Comparison of ENCODE assay signal across 12 mouse cellular contexts in the genomic region with DNA sequence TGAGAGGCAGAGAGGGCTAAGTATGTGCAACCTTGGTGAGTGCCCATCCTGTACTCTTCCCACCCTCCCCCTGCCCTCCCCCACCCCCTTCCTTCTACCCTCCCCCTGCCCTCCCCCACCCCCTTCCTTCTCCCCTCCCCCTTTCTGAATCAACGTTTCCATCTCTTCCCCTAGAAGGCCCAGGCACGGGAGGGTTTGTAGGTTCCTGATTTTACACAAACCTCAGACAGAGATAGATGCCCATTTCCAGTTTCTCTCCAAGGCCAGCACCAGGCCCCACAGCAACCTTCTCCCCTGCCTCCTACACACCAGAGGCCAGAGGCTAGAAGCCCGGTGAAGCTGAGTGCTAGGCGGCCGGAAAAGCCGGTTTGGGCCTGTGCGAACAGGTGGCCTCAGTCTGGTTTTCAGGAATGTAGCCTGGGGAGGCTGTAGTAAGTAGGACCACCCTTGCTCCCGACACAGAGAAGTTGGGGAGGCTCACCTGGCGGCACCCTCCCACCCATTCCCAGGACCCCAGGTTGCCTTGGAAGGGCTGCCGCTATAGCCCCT. TPM values are rescaled to one million over a fixed set of nuclear protein-coding genes. Genes with fewer than 3 reads are reported as not detected.
A peak's percentile ranks its signal among the peaks of the same experiment; 100 is the strongest.
DNase-seq lines count a peak whose midpoint lies in the region; ATAC-seq and TF ChIP-seq lines count a peak whose summit lies in the region.
"Had no signal": no experiment of that assay in that cellular context is flagged by ENCODE, and none has a peak within 500 bp of the region (broad histone marks: within the 10 kb centered on the region; RNA-seq: fewer than 3 reads in every experiment).

No protein-coding gene starts in this region.

- H3K9me3 ChIP-seq in hindbrain, embryonic 10.5 days: no peaks in the 10 kb centered on the region
- H3K9me3 ChIP-seq in hindbrain, embryonic 13.5 days: no peaks in the 10 kb centered on the region
- H3K9me3 ChIP-seq in ES-E14 (ENCODE audit: control insufficient read depth, insufficient read depth, low read depth, low read length): no peaks in the 10 kb centered on the region
- H3K9me3 ChIP-seq in kidney, embryonic 15.5 days (replicated peaks): no peaks in the 10 kb centered on the region

- 0 out of 2 replicates have a peak overlapping the region, but pooled peaks have one; percentile 1 for H3K27ac ChIP-seq in hindbrain, embryonic 10.5 days
- H3K27ac ChIP-seq in hindbrain, embryonic 13.5 days: no peak overlapping the region
- H3K27ac ChIP-seq in ES-E14 (ENCODE audit: insufficient read depth, low read depth, low read length, poor library complexity, severe bottlenecking): peak overlapping the region; percentile 84
- peak overlapping the region; percentile 86 for H3K27ac ChIP-seq in kidney, embryonic 15.5 days
- peak overlapping the region; percentile 89 for H3K27ac ChIP-seq in macrophage
- H3K27ac ChIP-seq: hindbrain, postnatal 0 days; left cerebral cortex, adult 2 months had no signal

- no peaks in the 10 kb centered on the region for H3K79me2 ChIP-seq in macrophage (ENCODE audit: inconsistent target)

- H3K36me3 ChIP-seq in hindbrain, embryonic 10.5 days: no peaks in the 10 kb centered on the region
- H3K36me3 ChIP-seq in hindbrain, embryonic 13.5 days: no peaks in the 10 kb centered on the region
- H3K36me3 ChIP-seq in ES-E14 (ENCODE audit: control insufficient read depth, insufficient read depth, low read length, poor library complexity, severe bottlenecking): no peaks in the 10 kb centered on the region
- H3K36me3 ChIP-seq in kidney, embryonic 15.5 days: no peaks in the 10 kb centered on the region
- no peaks in the 10 kb centered on the region for H3K36me3 ChIP-seq in macrophage (ENCODE audit: inconsistent target)

- in situ Hi-C loops in ES-E14 (cut with MboI; ENCODE audit: low sequenced_read_pairs in 2 of 2, unreplicated experiment in 2 of 2): loop anchor here in 1 of 2 experiments (10.0 kb wide), 1 partner anchor 92 kb away; no protein-coding TSS in a partner anchor

- H3K9ac ChIP-seq in hindbrain, embryonic 13.5 days: no peak overlapping the region
- peak overlapping the region; percentile 60; the same call in 1 of the 2 replicates for H3K9ac ChIP-seq in ES-E14 (ENCODE audit: insufficient read depth, low read depth, low read length, poor library complexity, severe bottlenecking)
- H3K9ac ChIP-seq in kidney, embryonic 15.5 days: no peak overlapping the region

- 71% methylated on average over 10 of the region's 10 CpGs for WGBS in hindbrain, embryonic 10.5 days
- WGBS in hindbrain, embryonic 13.5 days: 70% methylated on average over 10 of the region's 10 CpGs
- 50% methylated on average over 10 of the region's 10 CpGs for WGBS in kidney, embryonic 15.5 days
- 63% methylated on average over 8 of the region's 10 CpGs for WGBS in macrophage (ENCODE audit: missing documents)

- H3K27me3 ChIP-seq in hindbrain, embryonic 10.5 days (ENCODE audit: insufficient read depth, poor library complexity, severe bottlenecking): 0 out of 2 replicates have a peak, but pooled peaks cover 3% of the 10 kb centered on the region
- peaks cover 16% of the 10 kb centered on the region for H3K27me3 ChIP-seq in hindbrain, embryonic 13.5 days
- 0 out of 2 replicates have a peak, but pooled peaks cover 8% of the 10 kb centered on the region for H3K27me3 ChIP-seq in kidney, embryonic 15.5 days

- no peak overlapping the region for H3K4me2 ChIP-seq in hindbrain, embryonic 13.5 days
- H3K4me2 ChIP-seq in kidney, embryonic 15.5 days: no peak overlapping the region

- DNase-seq in hindbrain, embryonic 10.5 days (ENCODE audit: low spot score): no peak
- no peak for DNase-seq in ES-E14 (ENCODE audit: low read depth, low spot score)
- no peak for DNase-seq in thymus, adult 18-20 months
- no peak for DNase-seq in cerebellum, adult 9-11 months
- no peak for DNase-seq in gastrocnemius, postnatal 36 days
- DNase-seq: cerebellum, adult 18-20 months; heart, adult 11 months had no signal

- no peak overlapping the region for H3K4me3 ChIP-seq in hindbrain, embryonic 10.5 days
- H3K4me3 ChIP-seq in hindbrain, embryonic 13.5 days: no peak overlapping the region
- 0 out of 4 replicates have a peak overlapping the region, but pooled peaks of 1 of the 2 experiments have one; percentile 25 for H3K4me3 ChIP-seq in ES-E14 (ENCODE audit: insufficient read depth in 1 of 2, low read depth in 1 of 2, low read length in 2 of 2, poor library complexity in 1 of 2, severe bottlenecking in 1 of 2)
- no peak overlapping the region for H3K4me3 ChIP-seq in kidney, embryonic 15.5 days (replicated peaks)
- H3K4me3 ChIP-seq in macrophage (ENCODE audit: inconsistent target): no peak overlapping the region
- H3K4me3 ChIP-seq: left cerebral cortex, adult 2 months had no signal

- no peak for ATAC-seq in hindbrain, embryonic 13.5 days (ENCODE audit: low FRiP score)
- peak; percentile 50 for ATAC-seq in kidney, embryonic 15.5 days (replicated peaks; ENCODE audit: low FRiP score)
- ATAC-seq: hindbrain, postnatal 0 days had no signal

- H3K4me1 ChIP-seq in hindbrain, embryonic 10.5 days (replicated peaks): peaks cover 37% of the 10 kb centered on the region
- H3K4me1 ChIP-seq in hindbrain, embryonic 13.5 days (replicated peaks): 0 out of 2 replicates have a peak, but pooled peaks cover 3% of the 10 kb centered on the region
- H3K4me1 ChIP-seq in ES-E14 (ENCODE audit: control insufficient read depth in 2 of 2, insufficient read depth in 2 of 2, low read length in 2 of 2, poor library complexity in 1 of 2): peaks cover 4 to 49% of the 10 kb centered on the region in 2 experiments; a peak in 3 of 4 replicates
- H3K4me1 ChIP-seq in kidney, embryonic 15.5 days: peaks cover 35% of the 10 kb centered on the region

- intact Hi-C loops in gastrocnemius, postnatal 36 days (cut with DNase I): no loop called here

TF ChIP-seq in ES-E14, 5 proteins besides CTCF, POLR2A, EP300 and RAD21:
- TF ChIP-seq ZNF384 (IDR thresholded peaks at IDR 0.05; ENCODE audit: low read depth, low read length) (no peak), MAFK (IDR thresholded peaks at IDR 0.05; ENCODE audit: insufficient read depth, low read depth, low read length) (no peak), CHD2 (IDR thresholded peaks at IDR 0.05; ENCODE audit: low read depth, low read length) (no peak), HCFC1 (IDR thresholded peaks at IDR 0.05; ENCODE audit: borderline replicate concordance, insufficient read depth, low read length) (no peak), ZC3H11A (IDR thresholded peaks at IDR 0.05; ENCODE audit: borderline replicate concordance, low read depth, low read length) (no peak)

RNA-seq across cellular contexts. Expression of a gene that starts 48.3 kb away (rescaled TPM):
- 4.7 and 5.2 TPM in 2 replicates for polyA plus RNA-seq in hindbrain, embryonic 10.5 days (2016; fragmentation: Nextera tagmentation; extraction: Ambion mirVana)
- polyA plus RNA-seq in hindbrain, embryonic 13.5 days (2015; fragmentation: Nextera tagmentation; extraction: Ambion mirVana): 4.5 and 4.9 TPM in 2 replicates
- 7.1 and 7.5 TPM in 2 replicates for total RNA-seq in ES-E14 (2012; rRNA removed)
- polyA plus RNA-seq in kidney, embryonic 15.5 days (2015; fragmentation: Nextera tagmentation; extraction: Ambion mirVana): 8.1 and 8.7 TPM in 2 replicates
- total RNA-seq in macrophage (2018; cell fraction: chromatin; rRNA removed): 100 to 1,000 TPM in 1 of 26 experiments, 10 to 100 TPM in 25; 20.0 to 106 (median 39.1) TPM
- 10 to 100 TPM; 12.0 to 39.3 (median 24.7) TPM for total RNA-seq in macrophage (2018; cell fraction: cytosol; rRNA removed)
- total RNA-seq in macrophage (2018; cell fraction: nucleus; rRNA removed): 10 to 100 TPM; 13.7 to 86.6 (median 34.0) TPM
- 25.2 to 32.3 TPM (median 28.0 TPM) in 3 replicates for polyA plus RNA-seq in macrophage (2018)
- total RNA-seq in gastrocnemius, postnatal 36 days (2021): 1 to 10 TPM; 2.5 to 3.1 TPM
